Mouse (Mus musculus): Measurements from ENCODE around the gene Cryzl2. TPM values are rescaled to one million over a fixed set of nuclear protein-coding genes. Genes with fewer than 3 reads are reported as not detected.
A peak's percentile ranks its signal among the peaks of the same experiment; 100 is the strongest.

The Cryzl2 gene
- 6.4 and 8.6 TPM in 2 replicates for polyA plus RNA-seq (2014; fragmentation: Nextera tagmentation; extraction: Ambion mirVana)

DNA sequence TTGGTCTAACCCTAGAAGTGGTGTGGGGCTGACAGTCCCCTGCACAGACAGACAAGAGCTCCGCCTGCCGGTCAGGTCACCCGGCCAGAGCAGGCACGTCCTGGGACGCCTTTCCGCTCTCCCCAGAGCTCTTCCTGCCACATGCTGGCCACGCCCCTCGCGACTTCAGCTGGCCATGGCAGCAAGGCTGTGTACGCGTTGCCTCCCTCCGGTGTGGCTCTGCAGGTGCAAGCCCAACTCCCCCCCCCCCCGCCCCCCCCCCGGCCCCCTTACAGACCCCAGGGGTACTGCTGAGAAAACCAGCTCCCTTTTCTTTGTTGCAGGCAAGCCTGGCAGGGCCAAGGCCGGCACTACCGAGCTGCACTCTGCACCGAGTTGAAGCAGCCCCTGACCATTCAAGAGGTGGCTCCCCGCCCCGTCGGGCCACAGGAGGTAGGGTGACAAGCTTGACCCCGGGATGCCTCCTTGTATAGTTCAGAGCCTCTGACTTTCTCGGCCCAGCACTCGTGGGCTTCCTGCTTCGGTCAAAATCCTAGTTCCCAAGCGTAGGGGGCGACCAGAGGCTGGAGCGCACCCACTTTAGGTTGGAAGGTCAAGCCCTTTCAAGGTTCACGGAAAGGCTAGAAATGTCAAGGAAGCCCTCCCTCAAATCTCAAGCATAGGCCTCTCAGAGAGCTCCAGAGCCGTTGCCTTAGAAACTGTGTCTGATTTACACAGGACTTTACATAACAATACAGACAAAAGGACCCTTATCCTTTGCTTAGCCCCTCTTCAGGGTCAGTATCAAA lies at the start of gene Cryzl2:
Cryzl2 (plus strand) TSS at position 157 of the 788 bp plus-strand sequence.
- Histone ChIP-seq H3K4me3 (ENCODE audit: low read depth, low read length) (peak within 1 kb of the TSS; percentile 30), H3K9me3 (ENCODE audit: control insufficient read depth, low read length) (no peaks in the 10 kb centered on the region), H3K4me2 (ENCODE audit: low read depth, severe bottlenecking) (peak within 1 kb of the TSS; percentile 46), H3K4me1 (ENCODE audit: control insufficient read depth, insufficient read depth, low read length) (0 out of 2 replicates have a peak, but pooled peaks cover 6% of the 10 kb centered on the region), H3K36me3 (ENCODE audit: control insufficient read depth, insufficient read depth, low read length) (no peaks in the 10 kb centered on the region), H3K27me3 (ENCODE audit: control insufficient read depth, insufficient read depth, low read length) (no peaks in the 10 kb centered on the region), H3K27ac (replicated peaks; ENCODE audit: low read depth, low read length) (no peak within 1 kb of the TSS), H3K9ac (ENCODE audit: low read length) (peak within 1 kb of the TSS; percentile 60)
- 12% methylated on average over 27 of the region's 29 CpGs for WGBS
- DNase-seq (ENCODE audit: low spot score) (peak; percentile 87), ATAC-seq (ENCODE audit: insufficient number of reproducible peaks, low FRiP score, low TSS enrichment, low read depth) (peak; percentile 86)

DNA sequence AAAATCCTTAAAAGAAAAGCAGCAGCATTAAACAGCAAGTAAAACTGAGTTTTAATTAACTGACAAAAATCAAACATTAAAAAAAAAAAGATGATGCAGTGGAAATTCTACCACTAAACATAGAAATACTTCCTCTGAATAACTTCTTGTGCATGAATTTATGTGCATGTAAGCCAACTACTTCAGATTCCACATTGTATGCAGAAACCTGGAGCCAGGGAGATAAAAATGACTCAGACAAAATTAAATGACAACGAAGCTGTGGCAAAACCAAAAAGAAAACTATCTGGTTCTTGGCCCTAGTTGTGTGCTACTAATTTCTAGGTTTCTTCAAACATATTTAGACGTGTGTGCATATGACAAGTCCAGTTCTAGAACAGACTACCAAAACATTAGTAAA lies 48.7 kb upstream of the Cryzl2 start:
- ATAC-seq (ENCODE audit: insufficient number of reproducible peaks, low FRiP score, low TSS enrichment, low read depth): no peak
- Histone ChIP-seq H3K4me3 (ENCODE audit: low read depth, low read length) (no peak overlapping the region), H3K4me2 (ENCODE audit: low read depth, severe bottlenecking) (no peak overlapping the region), H3K36me3 (ENCODE audit: control insufficient read depth, insufficient read depth, low read length) (no peaks in the 10 kb centered on the region), H3K9ac (ENCODE audit: low read length) (no peak overlapping the region), H3K4me1 (ENCODE audit: control insufficient read depth, insufficient read depth, low read length) (peaks cover 3% of the 10 kb centered on the region; the same call in 1 of the 2 replicates), H3K27ac (replicated peaks; ENCODE audit: low read depth, low read length) (no peak overlapping the region), H3K9me3 (ENCODE audit: control insufficient read depth, low read length) (no peaks in the 10 kb centered on the region), H3K27me3 (ENCODE audit: control insufficient read depth, insufficient read depth, low read length) (no peaks in the 10 kb centered on the region)
- 88% methylated on average over 2 of the region's 2 CpGs for WGBS
- no peak for DNase-seq (ENCODE audit: low spot score)

- no peak for ATAC-seq (ENCODE audit: insufficient number of reproducible peaks, low FRiP score, low TSS enrichment, low read depth)
These were observed 47.4 kb upstream of the Cryzl2 start for GRCm38 (mm10) chr1:157410937-157411336.

DNA sequence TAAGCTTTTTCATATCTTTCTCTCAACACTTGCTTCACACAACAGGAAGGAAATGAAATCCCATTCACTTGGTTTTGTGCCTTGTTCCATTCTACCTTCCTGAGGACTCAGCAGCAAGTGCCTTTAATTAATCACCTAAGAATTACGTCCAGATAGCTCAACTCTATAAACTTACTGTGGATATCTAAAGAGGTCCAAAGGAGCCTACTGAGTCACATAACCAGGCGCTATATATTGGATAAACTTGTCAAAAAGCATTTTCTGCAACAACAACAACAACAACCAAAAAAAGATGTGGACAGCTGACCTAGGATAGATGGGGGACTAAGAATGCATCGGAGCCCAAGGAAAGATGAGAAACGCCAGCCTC lies 47.1 kb upstream of the Cryzl2 start:
- no peak overlapping the region for H3K27ac ChIP-seq (replicated peaks; ENCODE audit: low read depth, low read length)
- H3K36me3 ChIP-seq (ENCODE audit: control insufficient read depth, insufficient read depth, low read length): no peaks in the 10 kb centered on the region
- ATAC-seq (ENCODE audit: insufficient number of reproducible peaks, low FRiP score, low TSS enrichment, low read depth) (no peak), DNase-seq (ENCODE audit: low spot score) (no peak)
- no peaks in the 10 kb centered on the region for H3K9me3 ChIP-seq (ENCODE audit: control insufficient read depth, low read length)
- peak overlapping the region; percentile 75; the same call in 1 of the 2 replicates for H3K9ac ChIP-seq (ENCODE audit: low read length)
- WGBS: under 1% methylated on average over 4 of the region's 4 CpGs
- no peaks in the 10 kb centered on the region for H3K27me3 ChIP-seq (ENCODE audit: control insufficient read depth, insufficient read depth, low read length)
- H3K4me1 ChIP-seq (ENCODE audit: control insufficient read depth, insufficient read depth, low read length): peaks cover 3% of the 10 kb centered on the region; the same call in 1 of the 2 replicates
- peak overlapping the region; percentile 48 for H3K4me3 ChIP-seq (ENCODE audit: low read depth, low read length)
- H3K4me2 ChIP-seq (ENCODE audit: low read depth, severe bottlenecking): peak overlapping the region; percentile 81

More at GRCm38 (mm10) chr1:157410937-157411336, 47.4 kb upstream of the Cryzl2 start:
- peak overlapping the region; percentile 81 for H3K4me2 ChIP-seq (ENCODE audit: low read depth, severe bottlenecking)
- no peak overlapping the region for H3K27ac ChIP-seq (replicated peaks; ENCODE audit: low read depth, low read length)
- WGBS: 23% methylated on average over 8 of the region's 8 CpGs
- H3K4me1 ChIP-seq (ENCODE audit: control insufficient read depth, insufficient read depth, low read length): peaks cover 3% of the 10 kb centered on the region; the same call in 1 of the 2 replicates
- H3K36me3 ChIP-seq (ENCODE audit: control insufficient read depth, insufficient read depth, low read length): no peaks in the 10 kb centered on the region
- DNase-seq (ENCODE audit: low spot score): no peak
- H3K9ac ChIP-seq (ENCODE audit: low read length): no peak overlapping the region
- H3K9me3 ChIP-seq (ENCODE audit: control insufficient read depth, low read length): no peaks in the 10 kb centered on the region
- peak overlapping the region; percentile 48 for H3K4me3 ChIP-seq (ENCODE audit: low read depth, low read length)
- no peaks in the 10 kb centered on the region for H3K27me3 ChIP-seq (ENCODE audit: control insufficient read depth, insufficient read depth, low read length)

DNA sequence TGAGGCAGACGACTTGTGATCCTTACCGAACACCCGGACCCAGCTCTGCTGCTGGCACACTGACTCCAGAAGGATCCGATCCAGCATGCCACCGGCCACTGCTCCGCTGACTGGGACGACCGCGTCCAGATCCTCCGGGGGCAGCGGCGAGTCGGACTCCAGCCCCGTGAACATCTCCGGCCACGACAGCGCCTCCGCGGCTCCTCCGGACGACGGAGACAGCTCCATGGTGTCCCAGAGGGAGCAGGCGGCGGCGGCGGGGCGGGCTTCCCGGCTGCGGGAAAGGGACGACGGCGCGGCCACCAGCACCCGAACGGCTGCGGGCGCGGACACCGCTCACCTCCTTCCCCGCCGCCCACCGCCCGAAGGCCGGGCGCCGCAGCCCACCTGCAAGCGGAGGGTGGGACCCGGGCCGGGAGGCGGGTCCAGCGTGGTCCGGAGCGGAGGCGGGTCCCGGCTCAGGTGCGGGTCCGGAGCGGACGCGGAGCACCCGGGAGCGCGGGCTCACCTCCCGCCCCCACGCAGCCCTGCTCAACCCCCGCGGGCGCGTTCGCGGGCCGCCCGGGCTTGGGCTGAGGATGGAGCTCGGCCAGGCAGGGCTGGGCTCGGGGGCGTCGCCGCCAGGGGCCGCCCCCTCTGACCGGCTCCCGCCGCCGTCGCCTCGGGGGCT lies 46.5 kb upstream of the Cryzl2 start:
- Histone ChIP-seq H3K36me3 (ENCODE audit: control insufficient read depth, insufficient read depth, low read length) (no peaks in the 10 kb centered on the region), H3K9ac (ENCODE audit: low read length) (peak overlapping the region; percentile 75), H3K4me3 (ENCODE audit: low read depth, low read length) (peak overlapping the region; percentile 48), H3K4me1 (ENCODE audit: control insufficient read depth, insufficient read depth, low read length) (peaks cover 3% of the 10 kb centered on the region; the same call in 1 of the 2 replicates), H3K9me3 (ENCODE audit: control insufficient read depth, low read length) (no peaks in the 10 kb centered on the region), H3K4me2 (ENCODE audit: low read depth, severe bottlenecking) (peak overlapping the region; percentile 81), H3K27me3 (ENCODE audit: control insufficient read depth, insufficient read depth, low read length) (no peaks in the 10 kb centered on the region), H3K27ac (replicated peaks; ENCODE audit: low read depth, low read length) (peak overlapping the region; percentile 85)
- DNase-seq (ENCODE audit: low spot score) (peak; percentile 68), ATAC-seq (ENCODE audit: insufficient number of reproducible peaks, low FRiP score, low TSS enrichment, low read depth) (peak; percentile 83)
- under 1% methylated on average over 75 of the region's 85 CpGs for WGBS

DNA sequence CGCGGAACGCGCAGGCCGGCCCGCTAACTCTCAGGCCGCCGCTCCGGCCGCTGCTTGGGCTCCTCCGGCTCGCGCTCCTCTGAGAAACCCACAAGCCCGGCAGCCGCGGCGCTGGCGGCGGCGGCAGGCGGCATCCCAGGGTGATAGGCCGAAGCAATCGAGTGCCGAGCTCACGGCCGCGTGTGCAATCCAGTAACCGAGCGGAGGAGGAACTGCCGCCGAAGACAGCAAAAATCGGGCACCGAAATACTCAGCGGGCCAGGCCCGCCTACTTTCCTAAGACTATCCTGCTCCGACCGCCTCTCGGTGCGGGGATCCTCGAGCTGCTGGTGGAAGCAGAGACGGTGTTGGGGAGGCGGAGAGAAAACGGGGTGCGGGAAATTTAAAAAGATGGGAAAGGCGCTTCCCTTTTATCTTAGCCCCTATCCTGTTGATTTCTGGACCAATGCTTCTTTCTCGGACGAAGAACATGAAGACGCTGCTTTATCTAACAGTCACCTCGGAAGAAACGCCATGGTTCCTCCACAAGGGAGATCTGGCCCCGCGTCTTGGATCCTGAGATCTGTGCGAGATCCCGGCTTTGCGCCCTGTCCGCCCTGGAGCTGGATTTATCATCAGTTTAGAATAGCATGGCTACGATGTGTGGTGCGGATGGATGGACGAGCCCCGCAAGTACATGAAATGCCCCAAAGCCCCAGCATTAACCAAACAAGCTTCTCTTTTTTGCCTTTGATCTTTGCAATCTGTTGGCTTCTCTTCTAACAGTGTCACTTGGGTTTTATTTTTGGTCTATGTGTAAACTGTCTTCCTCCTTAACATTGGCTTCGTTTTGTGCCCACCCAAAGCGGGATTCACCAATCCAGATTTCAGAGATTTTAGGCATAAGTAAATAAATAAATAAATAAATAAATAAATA lies 45.7 kb upstream of the Cryzl2 start, which contains the start of gene Rasal2:
Rasal2 (minus strand) TSS at position 142 of the 916 bp plus-strand sequence.
- under 1% methylated on average over 62 of the region's 62 CpGs for WGBS
- peak within 1 kb of the TSS; percentile 75 for H3K9ac ChIP-seq (ENCODE audit: low read length)
- ATAC-seq (ENCODE audit: insufficient number of reproducible peaks, low FRiP score, low TSS enrichment, low read depth) (peak; percentile 96), DNase-seq (ENCODE audit: low spot score) (peak; percentile 97)
- H3K4me3 ChIP-seq (ENCODE audit: low read depth, low read length): peak within 1 kb of the TSS; percentile 48
- H3K27me3 ChIP-seq (ENCODE audit: control insufficient read depth, insufficient read depth, low read length): no peaks in the 10 kb centered on the region
- peaks cover 3% of the 10 kb centered on the region; the same call in 1 of the 2 replicates for H3K4me1 ChIP-seq (ENCODE audit: control insufficient read depth, insufficient read depth, low read length)
- no peaks in the 10 kb centered on the region for H3K9me3 ChIP-seq (ENCODE audit: control insufficient read depth, low read length)
- no peaks in the 10 kb centered on the region for H3K36me3 ChIP-seq (ENCODE audit: control insufficient read depth, insufficient read depth, low read length)
- peak within 1 kb of the TSS; percentile 85 for H3K27ac ChIP-seq (replicated peaks; ENCODE audit: low read depth, low read length)
- H3K4me2 ChIP-seq (ENCODE audit: low read depth, severe bottlenecking): peak within 1 kb of the TSS; percentile 81

DNA sequence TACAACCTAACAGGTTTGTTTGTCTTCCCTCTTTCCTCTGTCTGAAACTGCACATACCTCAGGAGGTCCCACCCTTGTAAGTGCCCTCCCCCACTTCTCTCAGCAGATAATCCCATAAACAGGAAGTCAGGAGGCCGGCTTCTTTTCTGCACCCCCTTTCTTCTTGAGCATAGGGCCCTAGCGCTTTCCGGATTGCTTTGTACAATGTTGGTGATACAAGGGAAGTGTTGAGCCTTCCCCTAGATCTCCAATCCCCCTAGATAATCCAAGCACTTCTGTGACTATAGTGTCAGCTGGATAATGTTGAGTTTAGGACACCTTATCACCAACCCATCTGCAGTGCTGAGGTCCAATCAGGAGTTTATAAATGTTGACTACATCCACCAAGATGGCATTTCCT lies 42.6 kb upstream of the Cryzl2 start:
- Histone ChIP-seq H3K9ac (ENCODE audit: low read length) (no peak overlapping the region), H3K36me3 (ENCODE audit: control insufficient read depth, insufficient read depth, low read length) (no peaks in the 10 kb centered on the region), H3K9me3 (ENCODE audit: control insufficient read depth, low read length) (no peaks in the 10 kb centered on the region), H3K4me2 (ENCODE audit: low read depth, severe bottlenecking) (no peak overlapping the region), H3K4me1 (ENCODE audit: control insufficient read depth, insufficient read depth, low read length) (peaks cover 3% of the 10 kb centered on the region; the same call in 1 of the 2 replicates), H3K4me3 (ENCODE audit: low read depth, low read length) (no peak overlapping the region), H3K27me3 (ENCODE audit: control insufficient read depth, insufficient read depth, low read length) (no peaks in the 10 kb centered on the region), H3K27ac (replicated peaks; ENCODE audit: low read depth, low read length) (no peak overlapping the region)
- DNase-seq (ENCODE audit: low spot score): no peak
- 79% methylated on average over 3 of the region's 3 CpGs for WGBS
- ATAC-seq (ENCODE audit: insufficient number of reproducible peaks, low FRiP score, low TSS enrichment, low read depth): no peak

DNA sequence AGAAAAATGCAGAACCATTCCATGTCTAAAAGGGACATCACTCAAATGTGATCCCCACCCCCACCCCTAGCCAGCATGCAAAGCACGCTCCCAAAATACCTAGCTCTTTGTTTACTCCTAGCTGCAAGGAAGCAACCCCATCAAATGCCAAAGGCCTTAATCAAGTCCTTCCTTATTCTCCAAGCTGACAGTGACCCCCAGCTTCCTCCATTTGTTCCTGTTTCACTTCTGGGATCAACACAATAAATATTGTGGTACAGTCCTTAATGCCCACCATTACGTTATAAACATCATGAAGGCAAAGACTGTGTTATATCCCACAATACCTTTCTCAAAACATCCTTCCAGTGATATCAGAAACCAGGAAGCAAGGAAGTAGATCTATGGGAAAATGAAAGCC lies 41.7 kb upstream of the Cryzl2 start:
- DNase-seq (ENCODE audit: low spot score) (no peak), ATAC-seq (ENCODE audit: insufficient number of reproducible peaks, low FRiP score, low TSS enrichment, low read depth) (no peak)
- H3K9ac ChIP-seq (ENCODE audit: low read length): no peak overlapping the region
- H3K27ac ChIP-seq (replicated peaks; ENCODE audit: low read depth, low read length): no peak overlapping the region
- no peaks in the 10 kb centered on the region for H3K9me3 ChIP-seq (ENCODE audit: control insufficient read depth, low read length)
- H3K4me1 ChIP-seq (ENCODE audit: control insufficient read depth, insufficient read depth, low read length): no peaks in the 10 kb centered on the region
- no peak overlapping the region for H3K4me3 ChIP-seq (ENCODE audit: low read depth, low read length)
- H3K27me3 ChIP-seq (ENCODE audit: control insufficient read depth, insufficient read depth, low read length): no peaks in the 10 kb centered on the region
- H3K4me2 ChIP-seq (ENCODE audit: low read depth, severe bottlenecking): no peak overlapping the region
- WGBS: 85% methylated on average over 2 of the region's 2 CpGs
- no peaks in the 10 kb centered on the region for H3K36me3 ChIP-seq (ENCODE audit: control insufficient read depth, insufficient read depth, low read length)
